Mouse (Mus musculus) embryonic stem cell, embryonic (primary cell): ENCODE data around the gene AI661453.

Source experiments
- CTCF ChIA-PET, 4 experiments: fragments of 300-600 bp in 2 of 4; fragments of 350-600 bp in 2 of 4; sonication (Branson Sonifier 250); formaldehyde crosslinking; loops; one replicate each; lab custom pipeline; 2022; ENCODE audit warnings: inconsistent platforms in 2 of 4; lab: Charles Lee
- POLR2A ChIA-PET, 4 experiments: fragments of 300-600 bp in 2 of 4; fragments of 350-600 bp in 2 of 4; sonication (Branson Sonifier 250); formaldehyde crosslinking; loops; one replicate each; lab custom pipeline; 2022; ENCODE audit warnings: antibody characterized with exemption in 4 of 4, inconsistent platforms in 1 of 4; lab: Charles Lee

The AI661453 gene

DNA sequence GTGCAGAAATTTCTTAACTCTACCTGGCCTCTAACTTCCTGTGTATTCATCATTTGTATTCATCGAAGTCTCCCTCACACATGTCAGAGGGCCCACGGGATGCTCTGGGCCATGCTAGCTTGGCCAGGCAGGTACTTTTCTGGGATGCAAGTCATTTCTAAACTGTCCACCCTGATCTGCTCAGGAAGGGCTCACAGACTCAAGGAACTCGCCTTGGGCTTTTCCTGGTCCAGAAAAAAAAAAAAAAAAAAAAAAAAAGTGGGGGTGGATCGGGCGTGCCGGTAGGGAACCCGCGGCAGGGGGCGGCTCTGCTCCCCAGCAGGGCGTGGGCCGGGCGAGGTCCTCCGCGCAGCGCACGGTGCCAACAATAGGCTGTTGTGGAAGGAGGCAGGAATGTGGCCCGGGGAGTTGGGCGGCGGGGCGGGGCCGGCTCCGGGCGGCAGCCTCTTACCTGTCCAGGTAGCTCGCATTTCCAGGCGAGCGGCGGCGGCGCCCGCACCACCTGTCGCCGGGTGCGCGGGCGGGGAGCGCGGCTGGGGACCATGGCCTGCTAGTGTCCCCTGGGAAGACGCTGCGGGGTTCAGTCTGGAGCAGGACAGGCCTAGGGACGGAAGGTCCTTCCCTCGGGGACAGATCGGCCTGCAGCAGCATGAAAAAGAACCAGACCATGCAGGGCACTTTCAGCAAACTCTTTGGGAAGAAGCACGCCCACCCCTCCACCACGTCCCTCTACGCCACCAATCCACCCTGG lies at the start of gene AI661453:
Gene AI661453 (plus strand): TSS at position 460 of the 751 bp plus-strand sequence.
- ChIA-PET POLR2A (interaction anchor here in 3 of 4 experiments (0.6 to 1.5 kb wide), 13 partner anchors 9 to 763 kb away, joined by 3 to 7 read pairs (median 4); partner anchors contain the start of gene Taf8 (in 1 of the 3)), CTCF (interaction anchor here (0.7 to 1.4 kb wide), 11 partner anchors 10 to 674 kb away, joined by 3 to 9 read pairs (median 3); no protein-coding TSS in a partner anchor)

DNA sequence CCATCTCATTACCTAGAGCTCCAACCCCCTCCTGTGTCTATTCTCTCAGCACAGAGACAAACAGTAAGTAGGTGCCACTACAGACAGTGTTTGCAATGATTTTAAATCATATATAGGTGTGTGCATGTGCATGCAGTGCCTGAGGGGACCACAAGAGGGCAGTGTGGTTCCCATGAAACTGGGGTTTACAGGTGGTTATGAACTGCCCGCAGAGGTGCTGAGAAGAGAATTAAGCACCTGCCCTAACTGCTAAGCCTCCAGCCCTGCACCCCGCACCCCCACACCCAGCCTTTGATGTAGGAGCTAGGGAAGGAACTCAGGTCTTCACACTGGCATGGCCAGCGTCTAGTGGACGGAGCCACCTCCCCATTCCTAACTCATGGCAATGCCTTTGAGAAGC lies 49.8 kb upstream of the AI661453 start:
- POLR2A ChIA-PET = interaction anchor here in 3 of 4 experiments (0.6 to 3.0 kb wide), 9 partner anchors 8 to 1497 kb away, joined by 3 to 24 read pairs (median 4); partner anchors contain the start of gene Taf8 (in 1 of the 3)

DNA sequence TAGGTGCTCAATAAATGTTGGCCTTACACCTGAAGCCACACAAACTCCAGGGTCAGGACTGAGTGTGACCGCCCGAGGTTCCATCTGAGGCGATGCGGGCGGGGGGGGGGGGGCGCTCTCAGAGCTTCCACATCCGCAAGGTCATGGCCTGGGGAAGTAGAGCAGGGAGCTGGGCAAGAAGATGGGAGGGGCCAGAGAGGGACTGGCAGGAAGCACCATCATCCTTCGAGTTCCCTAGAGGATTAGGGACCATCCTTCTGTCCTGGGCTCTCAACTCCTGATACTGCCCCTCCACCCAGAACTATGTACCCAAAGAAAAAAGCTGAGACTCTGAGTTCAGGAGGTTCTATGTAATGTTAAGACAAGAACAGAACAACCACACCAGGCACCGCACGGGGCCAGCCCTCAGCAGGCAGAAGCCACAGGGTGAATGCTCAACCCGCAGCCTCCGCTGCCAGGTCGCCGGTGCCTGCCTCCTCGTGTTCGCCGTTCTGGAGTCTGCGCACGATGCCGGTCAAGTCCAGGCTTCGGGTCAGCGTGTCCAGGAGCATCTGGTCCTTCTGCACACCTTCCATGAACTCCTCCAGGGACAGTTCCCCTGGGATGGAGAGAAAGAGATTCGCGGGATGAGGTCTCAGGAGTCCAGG lies 42.1 kb upstream of the AI661453 start:
- CTCF ChIA-PET = interaction anchor here in 3 of 4 experiments (0.5 to 2.1 kb wide), 9 partner anchors 9 to 486 kb away, joined by 3 to 16 read pairs (median 4); no protein-coding TSS in a partner anchor
- POLR2A ChIA-PET = interaction anchor here in 3 of 4 experiments (0.6 to 3.9 kb wide), 16 partner anchors 8 to 453 kb away, joined by 3 to 25 read pairs (median 4); partner anchors contain the start of genes Guca1b (in 2 of the 3) and Mrps10 (in 1 of the 3)

More for the DNA sequence above, 49.8 kb upstream of the AI661453 start:
- CTCF ChIA-PET = interaction anchor here (0.6 to 4.0 kb wide), 24 partner anchors 9 to 1935 kb away, joined by 3 to 17 read pairs (median 4); partner anchors contain the start of gene Taf8 (in 1 of the 4)

DNA sequence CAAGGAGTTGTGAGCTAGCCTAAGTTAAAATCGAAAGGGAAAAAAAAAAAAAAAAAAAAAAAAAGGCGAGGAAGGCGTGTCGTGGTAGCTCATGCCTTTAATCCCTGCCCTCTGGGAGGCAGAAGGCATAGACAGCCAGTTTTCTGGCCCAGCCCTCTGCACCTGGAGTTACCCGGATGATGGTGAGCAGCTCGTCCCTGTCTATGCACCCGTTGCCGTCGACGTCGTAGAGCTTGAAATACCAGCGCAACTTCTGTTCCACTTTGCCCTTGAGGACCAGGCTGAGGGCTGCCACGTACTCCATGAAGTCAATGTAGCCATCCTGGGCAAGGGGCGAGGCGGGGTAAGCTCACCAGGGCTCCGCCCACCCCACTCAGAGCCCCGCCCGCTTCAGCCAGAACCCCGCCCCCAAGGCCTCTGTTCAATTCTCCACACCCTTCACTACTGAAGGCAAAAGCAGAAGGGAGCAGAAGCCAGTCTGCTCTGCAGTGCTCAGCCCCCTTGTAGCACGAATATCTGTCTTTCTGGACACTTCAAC lies 41.0 kb upstream of the AI661453 start:
- POLR2A ChIA-PET = interaction anchor here (0.5 to 3.9 kb wide), 58 partner anchors 8 to 562 kb away, joined by 3 to 25 read pairs (median 4); partner anchors contain the start of genes Taf8 (in 2 of the 4), Ccnd3 (in 1 of the 4), Guca1b (in 1 of the 4) and Mrps10 (in 1 of the 4)
- CTCF ChIA-PET = interaction anchor here (0.5 to 2.2 kb wide), 36 partner anchors 9 to 704 kb away, joined by 3 to 16 read pairs (median 3); partner anchors contain the start of genes AI661453 (in 1 of the 4), Guca1b (in 1 of the 4) and Taf8 (in 1 of the 4)

DNA sequence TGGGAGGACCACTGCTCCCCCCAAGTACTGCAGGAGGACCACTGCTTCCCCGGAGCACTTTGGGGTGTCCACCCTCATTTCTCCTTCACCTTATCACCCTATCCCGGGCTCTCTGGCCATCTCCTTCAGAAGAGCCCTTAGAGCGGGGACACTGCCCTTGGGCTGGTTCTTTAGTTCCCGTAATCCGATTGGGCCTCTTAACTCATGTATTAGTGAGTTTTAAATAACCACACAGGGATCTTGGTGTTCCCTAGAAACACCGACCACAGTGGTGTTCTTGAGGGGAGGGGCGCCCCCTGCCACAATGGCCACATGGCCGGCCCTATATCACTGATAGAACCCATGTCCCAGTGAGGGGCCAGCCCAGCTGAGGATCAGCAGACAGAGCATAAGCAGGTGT lies 37.3 kb upstream of the AI661453 start:
- POLR2A ChIA-PET = interaction anchor here in 1 of 4 experiments (0.7 kb wide), 1 partner anchor 19 kb away, joined by 3 read pairs; no protein-coding TSS in a partner anchor
- CTCF ChIA-PET = interaction anchor here in 1 of 4 experiments (0.6 kb wide), 1 partner anchor 274 kb away, joined by 5 read pairs; no protein-coding TSS in a partner anchor

DNA sequence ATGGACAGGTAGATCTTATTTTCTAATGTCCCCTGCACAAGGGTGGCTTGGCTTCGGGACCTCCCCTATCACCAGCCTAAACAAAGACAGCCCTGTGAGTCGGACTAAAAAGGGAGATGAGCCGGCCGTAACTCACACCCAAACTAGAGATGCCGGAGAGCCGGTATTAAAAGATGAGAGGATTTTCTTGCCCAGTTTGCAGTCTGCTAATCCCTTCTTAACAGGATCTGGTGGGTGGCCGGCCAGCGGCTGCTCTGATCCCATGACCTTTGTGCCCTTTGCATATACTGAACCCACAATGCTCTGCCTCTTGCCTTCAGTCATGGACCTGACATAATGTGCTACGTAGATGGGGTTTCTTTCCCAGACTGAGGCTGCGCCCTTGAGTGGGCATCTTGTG lies 36.0 kb upstream of the AI661453 start, which contains the start of gene Guca1a:
Gene Guca1a (minus strand): TSS at position 134 of the 400 bp plus-strand sequence.
- ChIA-PET CTCF (interaction anchor here in 1 of 4 experiments (0.6 kb wide), 1 partner anchor 180 kb away, joined by 4 read pairs; no protein-coding TSS in a partner anchor), POLR2A (interaction anchor here in 1 of 4 experiments (1.1 kb wide), 1 partner anchor 194 kb away, joined by 5 read pairs; no protein-coding TSS in a partner anchor)

DNA sequence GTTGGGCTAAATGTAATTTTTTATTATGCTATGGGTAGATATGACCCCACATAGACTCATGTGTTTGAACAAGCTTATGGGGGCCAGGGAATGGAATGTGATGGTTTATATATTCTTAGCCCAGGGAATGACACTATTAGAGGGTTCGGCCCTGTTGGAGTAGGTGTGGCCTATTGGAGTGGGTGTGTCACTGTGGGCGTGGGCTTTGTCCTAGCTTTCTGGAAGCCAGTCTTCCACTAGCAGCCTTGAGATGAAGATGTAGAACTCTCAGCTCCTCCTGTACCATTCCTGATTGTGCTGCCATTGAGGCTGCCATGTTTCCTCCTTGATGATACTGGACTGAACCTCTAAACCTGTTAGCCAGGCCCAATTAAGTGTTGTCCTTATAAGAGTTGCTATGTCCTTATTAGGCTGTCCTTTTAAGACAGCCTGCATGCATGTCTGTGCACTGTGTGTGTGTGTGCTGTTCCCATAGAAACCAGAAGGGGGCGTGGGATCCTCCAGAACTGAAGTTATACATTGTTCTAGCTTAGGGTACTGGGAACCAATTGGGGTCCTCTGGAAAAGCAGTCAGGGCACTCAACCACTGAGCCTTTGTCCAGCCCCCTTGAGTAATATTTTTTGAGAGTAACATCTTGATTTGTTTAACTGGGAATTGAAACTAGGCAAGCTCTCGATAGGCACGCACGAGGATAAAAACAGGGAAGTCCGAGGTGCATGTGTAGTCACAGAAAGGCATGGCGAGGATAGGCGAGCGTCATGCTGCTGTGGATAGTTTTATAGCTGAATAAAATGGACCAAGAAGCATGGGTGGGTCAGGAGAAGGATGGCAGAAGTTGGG lies 28.5 kb upstream of the AI661453 start:
- ChIA-PET POLR2A (interaction anchor here in 3 of 4 experiments (0.6 to 3.4 kb wide), 7 partner anchors 12 to 471 kb away, joined by 3 to 12 read pairs (median 5); no protein-coding TSS in a partner anchor), CTCF (interaction anchor here (0.6 to 2.0 kb wide), 22 partner anchors 9 to 337 kb away, joined by 3 to 13 read pairs (median 3); no protein-coding TSS in a partner anchor)

DNA sequence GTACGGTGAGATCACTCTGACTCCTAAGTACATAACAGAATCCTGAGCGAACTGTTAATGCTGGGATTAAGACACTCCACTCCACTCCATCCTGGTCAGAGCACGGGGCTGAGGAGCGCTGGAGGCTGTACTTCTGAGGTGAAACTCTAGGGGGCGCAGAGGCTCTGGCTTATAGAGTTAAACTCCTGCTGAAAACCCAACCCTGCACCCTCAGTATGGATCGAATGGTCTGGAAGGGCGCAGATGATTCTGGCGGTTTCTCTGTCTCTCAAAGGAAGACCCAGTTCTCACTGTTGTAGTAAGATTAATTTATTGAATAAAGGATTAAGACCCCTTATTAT lies 27.9 kb upstream of the AI661453 start:
- ChIA-PET POLR2A (interaction anchor here in 3 of 4 experiments (0.5 to 3.4 kb wide), 7 partner anchors 13 to 472 kb away, joined by 3 to 12 read pairs (median 6); no protein-coding TSS in a partner anchor), CTCF (interaction anchor here (0.6 to 2.5 kb wide), 17 partner anchors 11 to 178 kb away, joined by 3 to 16 read pairs (median 4); no protein-coding TSS in a partner anchor)

DNA sequence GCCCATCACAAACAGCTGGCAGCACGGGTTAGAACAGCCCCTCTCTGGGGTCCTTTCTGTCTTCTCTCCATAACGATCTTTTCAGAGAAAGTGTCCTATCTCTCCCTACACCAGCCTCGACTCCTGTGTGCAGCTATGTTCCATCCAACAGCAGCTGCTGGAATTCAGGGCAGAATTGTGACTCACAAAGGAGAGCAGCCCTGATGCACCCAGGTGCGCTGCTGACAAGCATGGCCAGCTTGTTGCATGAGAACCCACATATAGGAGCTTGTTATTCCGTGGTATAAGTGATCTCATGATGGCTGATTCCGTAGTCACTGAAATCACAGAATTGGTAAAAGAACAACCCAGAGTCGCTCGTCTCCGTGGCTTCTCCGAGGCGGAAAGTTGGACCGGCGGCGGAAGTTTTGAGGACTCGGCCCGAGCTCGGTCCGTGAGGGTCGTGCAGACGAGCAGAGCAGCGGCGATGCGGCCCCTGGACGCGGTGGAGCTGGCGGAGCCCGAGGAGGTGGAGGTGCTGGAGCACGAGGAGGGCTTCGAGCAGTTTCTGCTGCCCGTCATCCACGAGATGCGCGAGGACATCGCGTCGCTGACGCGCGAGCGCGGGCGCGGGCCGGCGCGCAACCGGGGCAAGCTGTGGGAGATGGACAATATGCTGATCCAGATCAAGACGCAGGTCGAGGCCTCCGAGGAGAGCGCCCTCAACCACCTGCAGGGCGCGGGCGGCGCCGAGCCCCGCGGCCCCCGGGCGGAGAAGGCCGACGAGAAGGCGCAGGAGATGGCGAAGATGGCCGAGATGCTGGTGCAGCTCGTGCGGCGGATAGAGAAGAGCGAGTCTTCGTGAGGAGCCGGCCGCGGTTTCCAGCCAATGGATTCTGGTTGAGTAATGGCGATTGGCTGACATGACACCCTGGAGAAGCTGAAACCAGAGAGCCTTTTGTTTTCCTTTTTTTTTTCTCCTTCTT lies 26.2 kb upstream of the AI661453 start:
- ChIA-PET CTCF (interaction anchor here (0.8 to 2.5 kb wide), 15 partner anchors 9 to 622 kb away, joined by 3 to 16 read pairs (median 3); no protein-coding TSS in a partner anchor), POLR2A (interaction anchor here in 3 of 4 experiments (0.6 to 1.7 kb wide), 10 partner anchors 10 to 519 kb away, joined by 3 to 5 read pairs (median 4); no protein-coding TSS in a partner anchor)

DNA sequence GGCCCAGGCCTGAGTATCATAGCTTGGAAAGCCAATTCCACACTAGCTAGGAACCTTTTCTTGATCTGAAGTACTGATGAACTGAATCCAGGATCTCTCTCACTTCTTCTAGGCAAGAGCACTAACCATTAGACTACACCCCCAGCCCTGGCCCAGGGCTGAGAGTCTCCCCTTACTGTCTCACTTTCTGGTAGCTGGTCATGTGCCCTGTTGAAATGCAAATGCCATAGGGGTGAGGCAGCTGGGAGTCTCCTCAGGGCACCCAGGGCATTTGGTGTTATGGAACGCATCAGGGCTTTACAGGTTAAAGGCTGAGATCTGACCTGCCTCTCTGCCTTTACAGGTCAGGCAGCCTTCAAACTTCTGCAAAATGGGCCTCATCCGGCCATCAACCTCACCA lies 16.2 kb upstream of the AI661453 start:
- CTCF ChIA-PET = interaction anchor here in 2 of 4 experiments (1.0 to 1.8 kb wide), 2 partner anchors 11 to 53 kb away, joined by 3 to 4 read pairs; no protein-coding TSS in a partner anchor
- POLR2A ChIA-PET = interaction anchor here in 3 of 4 experiments (0.6 to 1.5 kb wide), 11 partner anchors 8 to 422 kb away, joined by 3 to 5 read pairs (median 3); partner anchors contain the start of gene AI661453 (in 1 of the 3)

DNA sequence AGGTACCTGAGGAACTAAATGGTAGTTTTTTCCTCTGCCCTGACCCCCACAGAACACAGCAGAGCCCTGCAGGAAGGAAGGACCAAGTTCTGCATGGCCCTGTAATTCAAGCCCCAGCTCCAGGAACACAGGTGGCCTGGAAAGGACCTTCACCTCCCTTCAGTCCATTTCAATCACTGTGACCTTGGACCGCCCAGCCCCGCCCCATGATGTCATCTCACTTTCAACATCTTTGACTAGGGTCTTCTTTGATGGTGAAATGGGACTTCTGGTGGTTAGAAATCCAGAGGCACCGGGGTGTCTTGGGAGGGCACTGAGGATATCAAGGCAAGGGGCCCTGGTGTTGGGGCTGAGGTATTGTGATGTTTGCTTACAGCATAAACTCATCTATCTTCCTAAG lies 14.8 kb upstream of the AI661453 start:
- ChIA-PET POLR2A (interaction anchor here in 2 of 4 experiments (0.5 to 1.4 kb wide), 3 partner anchors 20 to 57 kb away, joined by 3 to 4 read pairs (median 3); no protein-coding TSS in a partner anchor), CTCF (no interaction called here)

DNA sequence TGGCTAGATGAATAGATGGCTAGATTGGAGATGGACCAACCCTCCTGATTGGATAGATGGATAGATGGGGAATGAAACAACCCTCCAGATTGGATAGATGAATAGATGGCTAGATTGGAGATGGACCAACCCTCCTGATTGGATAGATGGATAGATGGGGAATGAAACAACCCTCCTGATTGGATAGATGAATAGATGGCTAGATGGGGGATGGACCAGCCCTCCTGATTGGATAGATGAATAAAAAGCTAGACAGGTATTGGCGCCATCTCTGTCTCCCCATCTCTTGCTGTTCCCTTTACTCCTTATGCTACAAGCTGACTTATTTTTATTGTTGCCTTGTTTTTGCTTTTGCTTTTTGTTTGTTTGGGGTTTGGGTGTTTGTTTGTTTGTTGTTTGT lies 13.8 kb upstream of the AI661453 start:
- ChIA-PET CTCF (interaction anchor here in 1 of 4 experiments (1.1 kb wide), 1 partner anchor 61 kb away, joined by 5 read pairs; no protein-coding TSS in a partner anchor), POLR2A (interaction anchor here in 1 of 4 experiments (0.6 kb wide), 1 partner anchor 54 kb away, joined by 3 read pairs; no protein-coding TSS in a partner anchor)

DNA sequence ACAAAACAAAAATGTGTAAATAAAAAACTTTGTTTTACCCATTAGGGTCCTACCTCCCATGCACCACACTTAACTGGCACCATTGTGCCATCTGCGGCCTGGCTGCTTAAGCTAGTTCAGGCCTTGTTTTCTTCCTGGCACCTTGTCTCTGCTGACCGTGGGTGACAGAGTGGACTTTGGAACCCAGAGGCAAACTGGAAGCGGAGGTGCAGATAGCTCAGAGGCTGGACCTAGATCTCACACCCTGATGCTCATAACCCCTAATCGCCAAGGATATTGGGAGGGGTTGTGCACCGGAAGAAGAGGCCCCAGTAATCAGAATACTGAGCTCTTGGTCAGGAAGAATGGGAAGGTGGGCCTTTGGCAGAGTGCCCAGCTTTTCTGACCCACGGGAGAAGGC lies 12.2 kb upstream of the AI661453 start:
- CTCF ChIA-PET = interaction anchor here in 1 of 4 experiments (0.6 to 1.0 kb wide), 2 partner anchors 29 to 346 kb away, joined by 3 read pairs; no protein-coding TSS in a partner anchor
- POLR2A ChIA-PET = interaction anchor here in 2 of 4 experiments (0.7 to 1.6 kb wide), 6 partner anchors 8 to 174 kb away, joined by 3 to 4 read pairs (median 3); no protein-coding TSS in a partner anchor

DNA sequence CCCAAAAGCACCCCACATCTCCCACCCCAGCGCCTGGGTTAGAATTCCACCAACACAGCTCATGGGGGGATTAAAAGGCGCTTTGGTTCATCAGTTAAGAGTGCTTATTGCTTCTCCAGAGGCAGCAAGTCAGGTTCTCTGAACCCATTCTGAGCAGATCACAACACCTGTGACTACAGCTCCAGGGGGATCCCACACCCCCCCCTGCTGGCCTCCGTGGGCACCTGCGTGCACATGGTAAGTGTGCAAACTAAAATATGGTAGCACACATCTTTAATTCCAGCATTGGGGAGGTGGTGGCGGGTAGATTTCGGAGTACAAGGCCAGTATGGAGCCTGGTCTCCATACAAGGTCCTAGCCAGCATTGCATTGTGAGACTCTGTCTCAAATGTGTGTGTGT lies 9.1 kb upstream of the AI661453 start:
- CTCF ChIA-PET = interaction anchor here (0.5 to 2.7 kb wide), 18 partner anchors 11 to 470 kb away, joined by 3 to 17 read pairs (median 4); partner anchors contain the start of gene Guca1b (in 1 of the 4)
- POLR2A ChIA-PET = interaction anchor here in 3 of 4 experiments (0.5 to 3.3 kb wide), 11 partner anchors 8 to 84 kb away, joined by 3 to 12 read pairs (median 3); no protein-coding TSS in a partner anchor
